Mouse (Mus musculus) bone marrow macrophage, adult 2 months (primary cell): Measurements from ENCODE around the gene Olfr1013. TPM values are rescaled to one million over a fixed set of nuclear protein-coding genes. Genes with fewer than 3 reads are reported as not detected.

Experiments
- H3K27ac ChIP-seq: 2 replicates; pipeline ENCODE4 v1.5.1; 2012; ENCODE audit warnings: low read depth, low read length; ENCODE audit not compliant: insufficient read depth
- H3K4me1 ChIP-seq: 2 replicates; pipeline ENCODE4 v1.6.1; 2012; ENCODE audit warnings: low read length; ENCODE audit not compliant: control insufficient read depth, insufficient read depth
- H3K4me3 ChIP-seq: 2 replicates; pipeline ENCODE4 v1.5.1; 2012; ENCODE audit warnings: mild to moderate bottlenecking, low read length, moderate library complexity; ENCODE audit not compliant: insufficient read depth
- CTCF ChIP-seq: IDR thresholded peaks from 2 replicates; pipeline ENCODE4 v1.5.1; 2012; ENCODE audit warnings: low read depth, mild to moderate bottlenecking, low read length, moderate library complexity
- POLR2A ChIP-seq: IDR thresholded peaks from 2 replicates; pipeline ENCODE4 v1.6.1; 2012; ENCODE audit warnings: mild to moderate bottlenecking, low read depth, low read length, borderline replicate concordance
- polyA plus RNA-seq: library from polyadenylated mRNA; stranded (reverse); fragments of >200 nt; gene quantifications from 2 replicates; pipeline ENCODE4 v1.2.4, GENCODE M21; 2012; ENCODE audit not compliant: missing spikeins, insufficient read depth, insufficient read length

Olfr1013 gene
- polyA plus RNA-seq = not detected in 2 replicates

- Histone ChIP-seq H3K4me3 (no peak within 1 kb of the TSS), H3K27ac (no peak within 1 kb of the TSS)
- TF ChIP-seq CTCF = no peak
Observed at GRCm38 (mm10) chr2:85766798-85767197, at the start of gene Olfr1013. Gene Olfr1013, plus strand, starts transcription at chr2:85767098.

GRCm38 (mm10) chr2:85725793-85726192, 41.1 kb upstream of the Olfr1013 start:
- no peak overlapping the region for H3K27ac ChIP-seq
- no peaks in the 10 kb centered on the region for H3K4me1 ChIP-seq
- H3K4me3 ChIP-seq = no peak overlapping the region
- TF ChIP-seq CTCF (no peak), POLR2A (no peak)

More at GRCm38 (mm10) chr2:85766798-85767197, at the start of gene Olfr1013:
- H3K4me1 ChIP-seq = no peaks in the 10 kb centered on the region

GRCm38 (mm10) chr2:85753822-85754221, 13.1 kb upstream of the Olfr1013 start:
- H3K4me1 ChIP-seq = no peaks in the 10 kb centered on the region
- H3K4me3 ChIP-seq = no peak overlapping the region
- TF ChIP-seq POLR2A (no peak), CTCF (no peak)
- H3K27ac ChIP-seq = no peak overlapping the region

- H3K4me1 ChIP-seq = no peaks in the 10 kb centered on the region
- no peak within 1 kb of the TSS for H3K27ac ChIP-seq
- no peak for TF ChIP-seq POLR2A
- H3K4me3 ChIP-seq = no peak within 1 kb of the TSS
Observed at GRCm38 (mm10) chr2:85762666-85763065, 4.2 kb upstream of the Olfr1013 start, which contains the start of gene Olfr1012. Gene Olfr1012, minus strand, starts transcription at chr2:85762766.

- TF ChIP-seq CTCF (no peak), POLR2A (no peak)
- Histone ChIP-seq H3K27ac (no peak within 1 kb of the TSS), H3K4me3 (no peak within 1 kb of the TSS), H3K4me1 (no peaks in the 10 kb centered on the region)
Observed at GRCm38 (mm10) chr2:85772413-85772812, 5.5 kb downstream of the Olfr1013 start, which contains the start of gene Olfr1014. Gene Olfr1014, plus strand, starts transcription at chr2:85772713.

GRCm38 (mm10) chr2:85781717-85782116, 14.8 kb downstream of the Olfr1013 start, which contains the start of gene Olfr1015:
Gene Olfr1015, plus strand, starts transcription at chr2:85782017.
- no peak within 1 kb of the TSS for H3K4me3 ChIP-seq
- no peak within 1 kb of the TSS for H3K27ac ChIP-seq
- TF ChIP-seq POLR2A (no peak), CTCF (no peak)
- no peaks in the 10 kb centered on the region for H3K4me1 ChIP-seq

- H3K4me3 ChIP-seq = no peak overlapping the region
- no peak overlapping the region for H3K27ac ChIP-seq
- TF ChIP-seq CTCF = no peak
- TF ChIP-seq POLR2A = no peak
- H3K4me1 ChIP-seq = no peaks in the 10 kb centered on the region
Observed at GRCm38 (mm10) chr2:85792331-85792730, 25.4 kb downstream of the Olfr1013 start.

GRCm38 (mm10) chr2:85802444-85802843, 35.5 kb downstream of the Olfr1013 start, which contains the start of gene Olfr1016:
Gene Olfr1016, minus strand, starts transcription at chr2:85802544.
- TF ChIP-seq POLR2A (no peak), CTCF (no peak)
- no peak within 1 kb of the TSS for H3K27ac ChIP-seq

GRCm38 (mm10) chr2:85804501-85804900, 37.6 kb downstream of the Olfr1013 start:
- no peaks in the 10 kb centered on the region for H3K4me1 ChIP-seq
- H3K4me3 ChIP-seq = no peak overlapping the region
- TF ChIP-seq POLR2A (no peak), CTCF (no peak)
- no peak overlapping the region for H3K27ac ChIP-seq

More at GRCm38 (mm10) chr2:85802444-85802843, 35.5 kb downstream of the Olfr1013 start, which contains the start of gene Olfr1016:
- Histone ChIP-seq H3K4me1 (no peaks in the 10 kb centered on the region), H3K4me3 (no peak within 1 kb of the TSS)

GRCm38 (mm10) chr2:85818179-85818578, 51.3 kb downstream of the Olfr1013 start, which contains the start of gene Olfr1018:
Gene Olfr1018, plus strand, starts transcription at chr2:85818479.
- TF ChIP-seq POLR2A (no peak), CTCF (no peak)
- Histone ChIP-seq H3K27ac (no peak within 1 kb of the TSS), H3K4me1 (no peaks in the 10 kb centered on the region), H3K4me3 (no peak within 1 kb of the TSS)

Other genes with a start within 250 kb of the Olfr1013 start
- not detected in 2 replicates for gene 4833423E24Rik, start 248.1 kb upstream of the Olfr1013 start, polyA plus RNA-seq
- not detected in 2 replicates for gene Olfr996, start 187.9 kb upstream of the Olfr1013 start, polyA plus RNA-seq
- gene Olfr998, start 178.2 kb upstream of the Olfr1013 start, polyA plus RNA-seq = not detected in 2 replicates
- gene Olfr1000, start 155.2 kb upstream of the Olfr1013 start, polyA plus RNA-seq = not detected in 2 replicates
- not detected in 2 replicates for gene Olfr1002, start 116.4 kb upstream of the Olfr1013 start, polyA plus RNA-seq
- gene Olfr154, start 102.6 kb upstream of the Olfr1013 start, polyA plus RNA-seq = not detected in 2 replicates
- gene Olfr1006, start 88.3 kb upstream of the Olfr1013 start, polyA plus RNA-seq = not detected in 2 replicates
- not detected in 2 replicates for gene Olfr1008, start 77.7 kb upstream of the Olfr1013 start, polyA plus RNA-seq
- not detected in 2 replicates for gene Olfr1009, start 51.7 kb upstream of the Olfr1013 start, polyA plus RNA-seq
- not detected in 2 replicates for gene Olfr1012, start 4.3 kb upstream of the Olfr1013 start, polyA plus RNA-seq
- gene Olfr1014, start 5.6 kb downstream of the Olfr1013 start, polyA plus RNA-seq = not detected in 2 replicates
- gene Olfr1015, start 14.9 kb downstream of the Olfr1013 start, polyA plus RNA-seq = not detected in 2 replicates
- gene Olfr1016, start 35.4 kb downstream of the Olfr1013 start, polyA plus RNA-seq = not detected in 2 replicates
- not detected in 2 replicates for gene Olfr1018, start 51.4 kb downstream of the Olfr1013 start, polyA plus RNA-seq
- not detected in 2 replicates for gene Olfr1019, start 78.4 kb downstream of the Olfr1013 start, polyA plus RNA-seq
- gene Olfr1020, start 79.9 kb downstream of the Olfr1013 start, polyA plus RNA-seq = not detected in 2 replicates
- not detected in 2 replicates for gene Olfr1022, start 101.5 kb downstream of the Olfr1013 start, polyA plus RNA-seq
- not detected in 2 replicates for gene Olfr1023, start 118.5 kb downstream of the Olfr1013 start, polyA plus RNA-seq
- gene Olfr1024, start 138.0 kb downstream of the Olfr1013 start, polyA plus RNA-seq = not detected in 2 replicates
- not detected in 2 replicates for gene Olfr1025-ps1, start 148.1 kb downstream of the Olfr1013 start, polyA plus RNA-seq
- gene Olfr1026, start 154.5 kb downstream of the Olfr1013 start, polyA plus RNA-seq = not detected in 2 replicates
- not detected in 2 replicates for gene Olfr1028, start 183.3 kb downstream of the Olfr1013 start, polyA plus RNA-seq
- gene Olfr1029, start 206.8 kb downstream of the Olfr1013 start, polyA plus RNA-seq = not detected in 2 replicates
- gene Olfr1030, start 212.2 kb downstream of the Olfr1013 start, polyA plus RNA-seq = 0.24 TPM in 1 of 2 replicates, not detected in the other
- gene Olfr1031, start 223.2 kb downstream of the Olfr1013 start, polyA plus RNA-seq = not detected in 2 replicates
- gene Olfr1032, start 238.4 kb downstream of the Olfr1013 start, polyA plus RNA-seq = not detected in 2 replicates